Mouse (Mus musculus): ENCODE measurements around the gene Exoc3. TPM values are rescaled to one million over a fixed set of nuclear protein-coding genes. Genes with fewer than 3 reads are reported as not detected.
A peak's percentile ranks its signal among the peaks of the same experiment; 100 is the strongest.

The Exoc3 gene
- polyA plus RNA-seq (2014; fragmentation: Nextera tagmentation; extraction: Ambion mirVana): 82.2 and 82.7 TPM in 2 replicates

DNA sequence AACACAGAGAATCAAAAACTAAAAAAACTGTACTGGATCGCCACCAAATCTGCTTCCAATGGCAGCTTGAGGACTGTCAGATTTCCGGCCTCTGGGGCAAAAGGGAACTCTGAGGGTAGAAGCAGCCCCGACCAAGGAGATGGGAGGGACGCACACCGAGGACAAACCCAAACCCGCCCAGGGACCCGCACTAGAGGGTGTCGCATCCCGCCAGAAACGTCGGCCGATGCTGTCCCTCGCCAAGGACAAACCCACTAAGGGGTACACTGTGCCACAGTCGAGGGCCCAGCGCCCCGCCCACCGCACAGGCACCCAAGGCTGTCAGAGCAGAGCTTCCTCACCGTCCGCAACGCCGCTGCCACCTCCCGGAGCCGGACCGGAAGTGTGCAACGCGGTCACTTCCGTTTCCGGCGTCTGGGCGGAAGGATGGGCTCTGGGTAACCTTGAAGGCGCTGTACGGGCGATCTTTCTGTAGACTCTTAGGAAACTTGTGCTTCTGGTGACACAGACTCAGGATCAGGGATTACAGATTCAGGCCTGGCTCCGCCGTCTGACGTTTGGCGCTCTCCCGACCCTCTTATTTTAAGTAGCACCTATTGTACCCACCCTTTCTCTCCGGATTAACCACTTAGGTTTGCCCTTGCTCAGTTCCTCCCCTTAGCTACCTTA lies at the start of gene Exoc3:
Exoc3 (minus strand) TSS at position 416 of the 669 bp plus-strand sequence.
- H3K27ac ChIP-seq (ENCODE audit: low read depth, low read length): peak within 1 kb of the TSS; percentile 62
- peak within 1 kb of the TSS; percentile 84 for H3K9ac ChIP-seq (ENCODE audit: low read depth, low read length)
- 0% methylated on average over 39 of the region's 39 CpGs for WGBS
- ATAC-seq (ENCODE audit: low FRiP score): peak; percentile 97
- peak within 1 kb of the TSS; percentile 84 for H3K4me3 ChIP-seq (ENCODE audit: low read depth, low read length)
- peak; percentile 95 for DNase-seq (ENCODE audit: low spot score)
- peak within 1 kb of the TSS; percentile 52 for H3K4me2 ChIP-seq (replicated peaks; ENCODE audit: low read depth, low read length)
- no peaks in the 10 kb centered on the region for H3K9me3 ChIP-seq (ENCODE audit: control insufficient read depth, low read length)
- no peaks in the 10 kb centered on the region for H3K27me3 ChIP-seq (ENCODE audit: control insufficient read depth, insufficient read depth, low read length)
- H3K36me3 ChIP-seq (ENCODE audit: control insufficient read depth, insufficient read depth, low read length): peaks cover 2% of the 10 kb centered on the region
- 0 out of 2 replicates have a peak, but pooled peaks cover 2% of the 10 kb centered on the region for H3K4me1 ChIP-seq (replicated peaks; ENCODE audit: control insufficient read depth, insufficient read depth, low read length)

GRCm38 (mm10) chr13:74246494-74246893 lies 38.0 kb upstream of the Exoc3 start:
- H3K4me1 ChIP-seq (replicated peaks; ENCODE audit: control insufficient read depth, insufficient read depth, low read length): no peaks in the 10 kb centered on the region
- H3K9ac ChIP-seq (ENCODE audit: low read depth, low read length): no peak overlapping the region
- DNase-seq (ENCODE audit: low spot score) (no peak), ATAC-seq (ENCODE audit: low FRiP score) (no peak)
- H3K36me3 ChIP-seq (ENCODE audit: control insufficient read depth, insufficient read depth, low read length): no peaks in the 10 kb centered on the region
- H3K4me3 ChIP-seq (ENCODE audit: low read depth, low read length): no peak overlapping the region
- H3K9me3 ChIP-seq (ENCODE audit: control insufficient read depth, low read length): no peaks in the 10 kb centered on the region
- no peaks in the 10 kb centered on the region for H3K27me3 ChIP-seq (ENCODE audit: control insufficient read depth, insufficient read depth, low read length)
- H3K4me2 ChIP-seq (replicated peaks; ENCODE audit: low read depth, low read length): no peak overlapping the region
- H3K27ac ChIP-seq (ENCODE audit: low read depth, low read length): no peak overlapping the region

GRCm38 (mm10) chr13:74245899-74246231 lies 37.3 kb upstream of the Exoc3 start:
- DNase-seq (ENCODE audit: low spot score) (no peak), ATAC-seq (ENCODE audit: low FRiP score) (peak; percentile 77)
- WGBS: 69% methylated on average over 4 of the region's 4 CpGs
- H3K4me2 ChIP-seq (replicated peaks; ENCODE audit: low read depth, low read length): peak overlapping the region; percentile 15; the same call in 1 of the 2 replicates
- no peaks in the 10 kb centered on the region for H3K4me1 ChIP-seq (replicated peaks; ENCODE audit: control insufficient read depth, insufficient read depth, low read length)
- no peaks in the 10 kb centered on the region for H3K27me3 ChIP-seq (ENCODE audit: control insufficient read depth, insufficient read depth, low read length)
- H3K36me3 ChIP-seq (ENCODE audit: control insufficient read depth, insufficient read depth, low read length): no peaks in the 10 kb centered on the region
- no peaks in the 10 kb centered on the region for H3K9me3 ChIP-seq (ENCODE audit: control insufficient read depth, low read length)
- no peak overlapping the region for H3K4me3 ChIP-seq (ENCODE audit: low read depth, low read length)
- no peak overlapping the region for H3K9ac ChIP-seq (ENCODE audit: low read depth, low read length)
- H3K27ac ChIP-seq (ENCODE audit: low read depth, low read length): no peak overlapping the region

DNA sequence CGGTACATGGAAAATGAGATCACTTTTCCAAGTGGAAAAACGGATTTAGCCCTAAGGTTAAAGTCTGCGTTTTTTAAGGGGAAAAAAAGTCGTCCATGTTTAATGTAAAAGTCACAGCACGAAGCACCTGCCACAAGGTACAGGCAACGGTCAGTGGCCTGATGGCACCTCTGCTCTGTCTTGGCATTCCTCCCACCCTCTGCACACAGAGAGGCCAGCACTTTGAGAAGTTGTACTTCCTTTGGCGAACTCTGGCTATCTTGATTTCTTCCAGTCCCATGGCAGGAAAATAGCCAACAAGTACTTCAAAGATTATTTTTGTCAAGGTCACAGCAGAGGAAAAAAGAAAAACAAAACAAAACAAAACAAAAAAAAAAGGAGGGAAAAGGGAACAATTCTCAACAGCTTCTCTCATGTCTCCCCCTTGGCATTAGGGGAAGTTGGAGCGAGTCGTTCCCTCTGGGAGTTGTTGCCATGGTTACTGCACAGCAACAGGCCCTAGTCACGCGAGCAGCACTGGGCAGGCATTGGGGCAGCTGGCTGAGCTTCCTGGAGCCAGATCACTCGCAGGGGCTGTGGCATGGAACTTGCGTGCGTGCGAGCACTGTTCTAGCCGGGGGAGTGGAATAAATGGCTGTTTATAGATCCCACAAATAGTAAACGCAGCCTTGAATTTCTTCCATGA lies 36.8 kb upstream of the Exoc3 start:
- Histone ChIP-seq H3K27ac (ENCODE audit: low read depth, low read length) (no peak overlapping the region), H3K4me1 (replicated peaks; ENCODE audit: control insufficient read depth, insufficient read depth, low read length) (no peaks in the 10 kb centered on the region), H3K27me3 (ENCODE audit: control insufficient read depth, insufficient read depth, low read length) (no peaks in the 10 kb centered on the region), H3K9me3 (ENCODE audit: control insufficient read depth, low read length) (no peaks in the 10 kb centered on the region), H3K36me3 (ENCODE audit: control insufficient read depth, insufficient read depth, low read length) (no peaks in the 10 kb centered on the region), H3K4me2 (replicated peaks; ENCODE audit: low read depth, low read length) (peak overlapping the region; percentile 15; the same call in 1 of the 2 replicates), H3K4me3 (ENCODE audit: low read depth, low read length) (no peak overlapping the region), H3K9ac (ENCODE audit: low read depth, low read length) (no peak overlapping the region)
- DNase-seq (ENCODE audit: low spot score) (peak; percentile 85), ATAC-seq (ENCODE audit: low FRiP score) (peak; percentile 97)
- WGBS: 30% methylated on average over 17 of the region's 17 CpGs

GRCm38 (mm10) chr13:74237574-74237973 lies 29.0 kb upstream of the Exoc3 start:
- no peak for DNase-seq (ENCODE audit: low spot score)
- WGBS: 78% methylated on average over 7 of the region's 7 CpGs
- no peak for ATAC-seq (ENCODE audit: low FRiP score)
- Histone ChIP-seq H3K9ac (ENCODE audit: low read depth, low read length) (no peak overlapping the region), H3K4me1 (replicated peaks; ENCODE audit: control insufficient read depth, insufficient read depth, low read length) (no peaks in the 10 kb centered on the region), H3K4me2 (replicated peaks; ENCODE audit: low read depth, low read length) (no peak overlapping the region), H3K4me3 (ENCODE audit: low read depth, low read length) (no peak overlapping the region), H3K9me3 (ENCODE audit: control insufficient read depth, low read length) (no peaks in the 10 kb centered on the region), H3K27me3 (ENCODE audit: control insufficient read depth, insufficient read depth, low read length) (no peaks in the 10 kb centered on the region), H3K27ac (ENCODE audit: low read depth, low read length) (no peak overlapping the region), H3K36me3 (ENCODE audit: control insufficient read depth, insufficient read depth, low read length) (no peaks in the 10 kb centered on the region)

DNA sequence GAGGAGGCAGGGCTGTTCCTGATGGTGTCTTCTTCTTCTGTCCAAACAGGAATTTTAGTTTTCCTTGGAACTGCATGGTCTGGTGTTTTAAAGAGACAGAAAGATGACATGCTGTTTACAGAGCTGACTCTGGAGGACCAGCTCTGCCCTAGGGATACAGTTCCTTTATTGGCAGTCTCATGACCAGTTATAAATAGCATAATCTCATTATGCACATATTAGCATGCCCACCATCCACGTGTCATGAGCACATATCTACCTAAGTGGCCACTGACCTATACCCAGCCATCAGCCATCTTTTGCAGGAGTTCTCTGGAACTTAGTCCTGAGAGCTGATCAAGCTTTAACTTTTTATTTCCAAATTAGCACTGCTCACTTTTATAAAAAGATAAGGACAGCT lies 12.1 kb upstream of the Exoc3 start:
- ATAC-seq (ENCODE audit: low FRiP score): no peak
- no peaks in the 10 kb centered on the region for H3K27me3 ChIP-seq (ENCODE audit: control insufficient read depth, insufficient read depth, low read length)
- H3K4me2 ChIP-seq (replicated peaks; ENCODE audit: low read depth, low read length): no peak overlapping the region
- no peak overlapping the region for H3K27ac ChIP-seq (ENCODE audit: low read depth, low read length)
- no peaks in the 10 kb centered on the region for H3K4me1 ChIP-seq (replicated peaks; ENCODE audit: control insufficient read depth, insufficient read depth, low read length)
- H3K9ac ChIP-seq (ENCODE audit: low read depth, low read length): no peak overlapping the region
- H3K9me3 ChIP-seq (ENCODE audit: control insufficient read depth, low read length): no peaks in the 10 kb centered on the region
- WGBS: 45% methylated on average over 1 of the region's 1 CpGs
- DNase-seq (ENCODE audit: low spot score): no peak
- H3K36me3 ChIP-seq (ENCODE audit: control insufficient read depth, insufficient read depth, low read length): no peaks in the 10 kb centered on the region
- H3K4me3 ChIP-seq (ENCODE audit: low read depth, low read length): no peak overlapping the region

DNA sequence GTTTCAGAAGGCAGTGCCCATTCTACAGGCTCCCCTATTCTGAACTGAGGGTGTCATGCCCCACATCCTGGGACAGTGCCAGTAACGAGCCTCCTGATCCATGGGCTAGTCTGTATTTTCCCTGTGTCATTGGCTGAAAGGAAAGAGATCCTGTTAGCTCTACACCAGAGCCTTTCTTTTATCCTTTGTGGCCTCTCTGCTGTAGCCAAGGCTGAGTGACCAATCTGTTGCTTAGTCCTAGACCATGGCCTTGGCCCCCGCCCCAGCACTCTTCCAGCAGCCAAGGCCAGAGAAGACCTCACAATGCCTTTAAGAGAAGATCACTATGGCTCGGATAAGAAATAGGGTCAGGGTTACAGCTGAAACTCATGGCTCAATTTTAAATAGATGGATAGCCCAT lies 9.9 kb upstream of the Exoc3 start:
- H3K36me3 ChIP-seq (ENCODE audit: control insufficient read depth, insufficient read depth, low read length): no peaks in the 10 kb centered on the region
- DNase-seq (ENCODE audit: low spot score) (no peak), ATAC-seq (ENCODE audit: low FRiP score) (no peak)
- H3K27ac ChIP-seq (ENCODE audit: low read depth, low read length): no peak overlapping the region
- 83% methylated on average over 3 of the region's 3 CpGs for WGBS
- H3K27me3 ChIP-seq (ENCODE audit: control insufficient read depth, insufficient read depth, low read length): no peaks in the 10 kb centered on the region
- no peak overlapping the region for H3K9ac ChIP-seq (ENCODE audit: low read depth, low read length)
- no peak overlapping the region for H3K4me2 ChIP-seq (replicated peaks; ENCODE audit: low read depth, low read length)
- H3K4me1 ChIP-seq (replicated peaks; ENCODE audit: control insufficient read depth, insufficient read depth, low read length): no peaks in the 10 kb centered on the region
- H3K4me3 ChIP-seq (ENCODE audit: low read depth, low read length): no peak overlapping the region
- H3K9me3 ChIP-seq (ENCODE audit: control insufficient read depth, low read length): no peaks in the 10 kb centered on the region

GRCm38 (mm10) chr13:74208986-74209345 lies 434 bp upstream of the Exoc3 start:
- DNase-seq (ENCODE audit: low spot score): no peak
- H3K27me3 ChIP-seq (ENCODE audit: control insufficient read depth, insufficient read depth, low read length): no peaks in the 10 kb centered on the region
- 18% methylated on average over 12 of the region's 12 CpGs for whole genome bisulfite sequencing
- H3K36me3 ChIP-seq (ENCODE audit: control insufficient read depth, insufficient read depth, low read length): no peaks in the 10 kb centered on the region
- peak overlapping the region; percentile 84 for H3K9ac ChIP-seq (ENCODE audit: low read depth, low read length)
- H3K27ac ChIP-seq (ENCODE audit: low read depth, low read length): peak overlapping the region; percentile 62
- H3K4me1 ChIP-seq (replicated peaks; ENCODE audit: control insufficient read depth, insufficient read depth, low read length): 0 out of 2 replicates have a peak, but pooled peaks cover 2% of the 10 kb centered on the region
- H3K9me3 ChIP-seq (ENCODE audit: control insufficient read depth, low read length): no peaks in the 10 kb centered on the region
- peak; percentile 56; the same call in 1 of the 2 replicates for ATAC-seq (ENCODE audit: low FRiP score)
- H3K4me2 ChIP-seq (replicated peaks; ENCODE audit: low read depth, low read length): peak overlapping the region; percentile 52
- H3K4me3 ChIP-seq (ENCODE audit: low read depth, low read length): peak overlapping the region; percentile 84

DNA sequence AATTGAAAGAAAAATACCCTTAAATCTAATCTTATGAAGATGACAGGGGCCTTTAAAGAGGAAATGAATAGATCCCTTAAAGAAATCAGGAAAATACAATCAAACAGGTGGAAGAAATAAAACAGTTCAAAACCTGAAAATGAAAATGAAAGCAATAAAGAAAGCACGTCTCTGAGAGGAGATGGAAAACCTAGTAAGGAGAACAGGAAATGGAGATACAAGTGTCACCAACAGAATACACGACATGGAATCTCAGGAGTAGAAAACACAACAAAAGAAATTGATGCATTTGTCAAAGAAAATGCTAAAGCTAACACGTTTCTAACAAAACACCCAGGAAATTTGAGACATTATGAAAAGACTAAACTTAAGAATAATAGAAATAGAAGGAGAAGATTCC lies 12.1 kb downstream of the Exoc3 start:
- no peak for ATAC-seq (ENCODE audit: low FRiP score)
- H3K36me3 ChIP-seq (ENCODE audit: control insufficient read depth, insufficient read depth, low read length): no peaks in the 10 kb centered on the region
- no peak for DNase-seq (ENCODE audit: low spot score)
- H3K4me1 ChIP-seq (replicated peaks; ENCODE audit: control insufficient read depth, insufficient read depth, low read length): no peaks in the 10 kb centered on the region
- H3K27me3 ChIP-seq (ENCODE audit: control insufficient read depth, insufficient read depth, low read length): no peaks in the 10 kb centered on the region
- H3K9ac ChIP-seq (ENCODE audit: low read depth, low read length): no peak overlapping the region
- 87% methylated on average over 3 of the region's 3 CpGs for WGBS
- H3K4me2 ChIP-seq (replicated peaks; ENCODE audit: low read depth, low read length): no peak overlapping the region
- H3K27ac ChIP-seq (ENCODE audit: low read depth, low read length): no peak overlapping the region
- no peak overlapping the region for H3K4me3 ChIP-seq (ENCODE audit: low read depth, low read length)
- H3K9me3 ChIP-seq (ENCODE audit: control insufficient read depth, low read length): no peaks in the 10 kb centered on the region

All from hindbrain, embryonic 11.5 days (tissue).